Mouse (Mus musculus) liver, postnatal 0 days (tissue): ENCODE measurements around the gene Efna2. TPM values are rescaled to one million over a fixed set of nuclear protein-coding genes. Genes with fewer than 3 reads are reported as not detected.

Experiments
- ATAC-seq: fragments of 200-750 bp; cut with Nextera tagmentation; 2 replicates; pipeline ENCODE4 v1.8.0; 2017; ENCODE audit warnings: mild to moderate bottlenecking, moderate library complexity
- DNase-seq: peaks from one replicate; pipeline ENCODE4 v3.0.0-alpha.2; 2016
- H3K27ac ChIP-seq: fragments of 300-500 bp; sonication (generic); 2 replicates; pipeline ENCODE4 v1.5.1; 2014; ENCODE audit warnings: antibody characterized with exemption, moderate library complexity, mild to moderate bottlenecking, low read depth
- H3K27me3 ChIP-seq: fragments of 300-500 bp; sonication (generic); 2 replicates; pipeline ENCODE4 v1.6.1; 2014; ENCODE audit warnings: low read length, control low read depth, mixed read lengths; ENCODE audit not compliant: insufficient read depth
- H3K36me3 ChIP-seq: fragments of 300-500 bp; sonication (generic); replicated peaks from 2 replicates; pipeline ENCODE4 v1.6.1; 2014; ENCODE audit warnings: mild to moderate bottlenecking, control low read depth, low read length, moderate library complexity, mixed read lengths; ENCODE audit not compliant: insufficient read depth
- H3K4me1 ChIP-seq: fragments of 300-500 bp; sonication (generic); 2 replicates; pipeline ENCODE4 v1.6.1; 2014; ENCODE audit warnings: antibody characterized with exemption, mild to moderate bottlenecking, control low read depth; ENCODE audit not compliant: insufficient read depth
- H3K4me2 ChIP-seq: fragments of 300-500 bp; sonication (generic); 2 replicates; pipeline ENCODE4 v1.6.1; 2014; ENCODE audit warnings: low read depth, mild to moderate bottlenecking, low read length, moderate library complexity, mixed read lengths
- H3K4me3 ChIP-seq: fragments of 300-500 bp; sonication (generic); 2 replicates; pipeline ENCODE4 v1.5.1; 2014; ENCODE audit warnings: low read depth, low read length
- H3K9ac ChIP-seq: fragments of 300-500 bp; sonication (generic); replicated peaks from 2 replicates; pipeline ENCODE4 v1.6.1; 2014; ENCODE audit warnings: mild to moderate bottlenecking, moderate library complexity
- H3K9me3 ChIP-seq: fragments of 300-500 bp; sonication (generic); 2 replicates; pipeline ENCODE4 v1.6.1; 2016; ENCODE audit warnings: mild to moderate bottlenecking, control low read depth, low read length, mixed read lengths
- CTCF ChIP-seq: sonication (generic); IDR thresholded peaks from 2 replicates; pipeline ENCODE4 v1.5.1; 2016; ENCODE audit warnings: antibody characterized with exemption, low read depth
- EP300 ChIP-seq: IDR thresholded peaks from 2 replicates; pipeline ENCODE4 v1.6.1; 2016; ENCODE audit warnings: antibody characterized with exemption, low read depth, mild to moderate bottlenecking
- WGBS: fragments of 180-500 bp; shearing (Covaris S2); extraction: QIAGEN DNeasy Blood & Tissue Kit; methylation state at CpG from one replicate; pipeline ENCODE4 v1.1.7; 2014; ENCODE audit not compliant: insufficient replicate concordance; 5-methylcytosine and 5-hydroxymethylcytosine counted together
- polyA plus RNA-seq: library from polyadenylated mRNA; unstranded; fragments of >200 nt; fragmentation: Nextera tagmentation; extraction: Ambion mirVana; gene quantifications from 2 replicates; pipeline ENCODE4 v1.2.1, GENCODE M21; 2015

Efna2 gene
- polyA plus RNA-seq, 1 experiment from 2014 or later: 0.18 TPM

- H3K27ac ChIP-seq: peak overlapping the region; percentile 99
- peaks cover 46% of the 10 kb centered on the region for H3K4me1 ChIP-seq
- WGBS: 63% methylated on average over 6 of the region's 6 CpGs
- H3K9ac ChIP-seq: peak overlapping the region; percentile 70
- ATAC-seq (no peak), DNase-seq (peak; percentile 76)
- no peaks in the 10 kb centered on the region for H3K27me3 ChIP-seq
- no peak overlapping the region for H3K4me3 ChIP-seq
- H3K36me3 ChIP-seq: peaks cover 26% of the 10 kb centered on the region
- TF ChIP-seq EP300: no peak
- TF ChIP-seq CTCF: no peak
- no peaks in the 10 kb centered on the region for H3K9me3 ChIP-seq
- peak overlapping the region; percentile 96 for H3K4me2 ChIP-seq
Measured at GRCm38 (mm10) chr10:80145896-80146295, 33.4 kb upstream of the Efna2 start.

DNA sequence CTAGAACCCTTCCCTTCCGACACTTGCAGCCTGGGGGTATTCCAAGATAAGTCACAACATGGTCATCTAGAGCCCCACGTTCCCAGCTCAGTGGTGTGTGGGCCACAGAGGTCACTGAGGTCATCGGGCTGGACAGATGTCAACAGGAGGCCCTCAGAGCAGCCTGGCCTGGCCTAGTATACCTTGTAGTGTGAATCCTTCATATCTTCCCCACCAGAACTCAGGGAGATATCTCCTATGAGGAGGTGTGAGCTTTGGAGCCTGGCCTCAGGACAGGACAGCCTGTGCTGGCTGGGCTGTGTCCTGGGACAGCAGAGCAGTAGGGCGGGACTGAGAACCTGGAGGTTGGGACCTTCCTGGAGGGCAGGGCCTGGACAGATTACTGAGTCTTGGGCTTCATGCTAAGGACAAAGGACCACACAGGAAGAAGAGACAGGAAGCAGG lies 32.7 kb upstream of the Efna2 start:
- Histone ChIP-seq H3K4me1 (peaks cover 45% of the 10 kb centered on the region), H3K36me3 (peaks cover 29% of the 10 kb centered on the region), H3K27ac (peak overlapping the region; percentile 99), H3K27me3 (no peaks in the 10 kb centered on the region), H3K4me2 (peak overlapping the region; percentile 96), H3K9me3 (no peaks in the 10 kb centered on the region), H3K4me3 (no peak overlapping the region), H3K9ac (peak overlapping the region; percentile 70)
- TF ChIP-seq EP300: no peak
- no peak for TF ChIP-seq CTCF
- DNase-seq: no peak
- WGBS: 66% methylated on average over 4 of the region's 4 CpGs
- ATAC-seq: no peak

- Histone ChIP-seq H3K4me3 (peak overlapping the region; percentile 90), H3K27ac (peak overlapping the region; percentile 99), H3K4me1 (peaks cover 49% of the 10 kb centered on the region), H3K4me2 (peak overlapping the region; percentile 96), H3K27me3 (no peaks in the 10 kb centered on the region), H3K36me3 (peaks cover 30% of the 10 kb centered on the region), H3K9ac (peak overlapping the region; percentile 70), H3K9me3 (no peaks in the 10 kb centered on the region)
- ATAC-seq (no peak), DNase-seq (no peak)
- WGBS: 49% methylated on average over 5 of the region's 5 CpGs
- no peak for TF ChIP-seq CTCF
- TF ChIP-seq EP300: no peak
Measured at GRCm38 (mm10) chr10:80147146-80147718, 32.0 kb upstream of the Efna2 start.

- peaks cover 48% of the 10 kb centered on the region for H3K4me1 ChIP-seq
- TF ChIP-seq EP300 (peak; percentile 10; the same call in 1 of the 2 replicates), CTCF (peak; percentile 72)
- H3K9ac ChIP-seq: peak within 1 kb of the TSS; percentile 70
- 0% methylated on average over 30 of the region's 42 CpGs for WGBS
- peak within 1 kb of the TSS; percentile 96 for H3K4me2 ChIP-seq
- peak within 1 kb of the TSS; percentile 90 for H3K4me3 ChIP-seq
- ATAC-seq: peak; percentile 32
- H3K9me3 ChIP-seq: no peaks in the 10 kb centered on the region
- peaks cover 37% of the 10 kb centered on the region for H3K36me3 ChIP-seq
- DNase-seq: peak; percentile 87
- H3K27ac ChIP-seq: peak within 1 kb of the TSS; percentile 99
- no peaks in the 10 kb centered on the region for H3K27me3 ChIP-seq
Measured at GRCm38 (mm10) chr10:80147719-80148601, 31.3 kb upstream of the Efna2 start, which contains the start of gene Midn. Midn (plus strand) TSS chr10:80148272.

GRCm38 (mm10) chr10:80148610-80149290 lies 30.5 kb upstream of the Efna2 start:
- Histone ChIP-seq H3K27ac (peak overlapping the region; percentile 99), H3K9me3 (no peaks in the 10 kb centered on the region), H3K4me1 (peaks cover 50% of the 10 kb centered on the region), H3K4me3 (peak overlapping the region; percentile 90), H3K27me3 (no peaks in the 10 kb centered on the region), H3K36me3 (peaks cover 41% of the 10 kb centered on the region), H3K4me2 (peak overlapping the region; percentile 96), H3K9ac (peak overlapping the region; percentile 70)
- WGBS: 5% methylated on average over 57 of the region's 57 CpGs
- DNase-seq (peak; percentile 94), ATAC-seq (peak; percentile 58)
- TF ChIP-seq EP300 (peak; percentile 55; the same call in 1 of the 2 replicates), CTCF (peak; percentile 75)
